Mouse (Mus musculus): ENCODE measurements at regions not wholly inside any gene's neighbourhood (a gene's known extent, or its start where the extent isn't known, plus 50 kb on each side); places are given as distances from the start of the nearest gene placed in this dataset.

GRCm38 (mm10) chr16:50095858-50096551, 295.7 kb downstream of the Cd47 start:
- WGBS, result 53% methylated on average over 6 of the region's 6 CpGs
- Histone ChIP-seq H3K4me3 (ENCODE audit: control insufficient read depth in 1 of 2, insufficient read depth in 1 of 2, low read depth in 1 of 2, low read length in 2 of 2) (no peak overlapping the region), H3K27me3 (ENCODE audit: control insufficient read depth, insufficient read depth, low read length) (no peaks in the 10 kb centered on the region), H3K4me2 (ENCODE audit: low read length) (no peak overlapping the region), H3K9me3 (ENCODE audit: control insufficient read depth, low read length) (no peaks in the 10 kb centered on the region), H3K27ac (replicated peaks in 1 of 2; ENCODE audit: control insufficient read depth in 1 of 2, insufficient read depth in 1 of 2, low read depth in 2 of 2, low read length in 2 of 2) (no peak overlapping the region), H3K9ac (ENCODE audit: low read length) (no peak overlapping the region), H3K36me3 (ENCODE audit: control insufficient read depth, insufficient read depth, low read length) (no peaks in the 10 kb centered on the region), H3K4me1 (ENCODE audit: control insufficient read depth in 2 of 2, insufficient read depth in 2 of 2, low read length in 2 of 2) (no peaks in the 10 kb centered on the region)
- ATAC-seq (ENCODE audit: insufficient number of reproducible peaks, insufficient read depth, low FRiP score, low read depth), result no peak

- no peak for ATAC-seq (ENCODE audit: insufficient number of reproducible peaks, insufficient read depth, low FRiP score, low read depth)
- Histone ChIP-seq H3K4me3 (ENCODE audit: control insufficient read depth in 1 of 2, insufficient read depth in 1 of 2, low read depth in 1 of 2, low read length in 2 of 2) (no peak overlapping the region), H3K27ac (replicated peaks in 1 of 2; ENCODE audit: control insufficient read depth in 1 of 2, insufficient read depth in 1 of 2, low read depth in 2 of 2, low read length in 2 of 2) (no peak overlapping the region), H3K4me2 (ENCODE audit: low read length) (no peak overlapping the region), H3K9me3 (ENCODE audit: control insufficient read depth, low read length) (no peaks in the 10 kb centered on the region), H3K9ac (ENCODE audit: low read length) (no peak overlapping the region), H3K4me1 (ENCODE audit: control insufficient read depth in 2 of 2, insufficient read depth in 2 of 2, low read length in 2 of 2) (no peaks in the 10 kb centered on the region), H3K36me3 (ENCODE audit: control insufficient read depth, insufficient read depth, low read length) (no peaks in the 10 kb centered on the region), H3K27me3 (ENCODE audit: control insufficient read depth, insufficient read depth, low read length) (no peaks in the 10 kb centered on the region)
- WGBS, result 85% methylated on average over 2 of the region's 2 CpGs
These were observed 296.2 kb downstream of the Cd47 start for GRCm38 (mm10) chr16:50096563-50096962.

- no peak overlapping the region for H3K4me3 ChIP-seq (ENCODE audit: control insufficient read depth in 1 of 2, insufficient read depth in 1 of 2, low read depth in 1 of 2, low read length in 2 of 2)
- H3K9me3 ChIP-seq (ENCODE audit: control insufficient read depth, low read length), result no peaks in the 10 kb centered on the region
- H3K27me3 ChIP-seq (ENCODE audit: control insufficient read depth, insufficient read depth, low read length), result no peaks in the 10 kb centered on the region
- no peak for ATAC-seq (ENCODE audit: insufficient number of reproducible peaks, insufficient read depth, low FRiP score, low read depth)
- H3K4me2 ChIP-seq (ENCODE audit: low read length), result no peak overlapping the region
- no peak overlapping the region for H3K27ac ChIP-seq (replicated peaks in 1 of 2; ENCODE audit: control insufficient read depth in 1 of 2, insufficient read depth in 1 of 2, low read depth in 2 of 2, low read length in 2 of 2)
- no peak overlapping the region for H3K9ac ChIP-seq (ENCODE audit: low read length)
- H3K4me1 ChIP-seq (ENCODE audit: control insufficient read depth in 2 of 2, insufficient read depth in 2 of 2, low read length in 2 of 2), result no peaks in the 10 kb centered on the region
- 69% methylated on average over 7 of the region's 7 CpGs for WGBS
- H3K36me3 ChIP-seq (ENCODE audit: control insufficient read depth, insufficient read depth, low read length), result no peaks in the 10 kb centered on the region
These were observed 303.0 kb downstream of the Cd47 start for GRCm38 (mm10) chr16:50103340-50103739.

GRCm38 (mm10) chr16:50118150-50118549, 314.0 kb downstream of the Bbx start:
- Histone ChIP-seq H3K4me1 (ENCODE audit: control insufficient read depth in 2 of 2, insufficient read depth in 2 of 2, low read length in 2 of 2) (no peaks in the 10 kb centered on the region), H3K27me3 (ENCODE audit: control insufficient read depth, insufficient read depth, low read length) (no peaks in the 10 kb centered on the region), H3K4me2 (ENCODE audit: low read length) (no peak overlapping the region), H3K27ac (replicated peaks in 1 of 2; ENCODE audit: control insufficient read depth in 1 of 2, insufficient read depth in 1 of 2, low read depth in 2 of 2, low read length in 2 of 2) (no peak overlapping the region), H3K9me3 (ENCODE audit: control insufficient read depth, low read length) (no peaks in the 10 kb centered on the region), H3K36me3 (ENCODE audit: control insufficient read depth, insufficient read depth, low read length) (no peaks in the 10 kb centered on the region), H3K4me3 (ENCODE audit: control insufficient read depth in 1 of 2, insufficient read depth in 1 of 2, low read depth in 1 of 2, low read length in 2 of 2) (no peak overlapping the region), H3K9ac (ENCODE audit: low read length) (no peak overlapping the region)
- ATAC-seq (ENCODE audit: insufficient number of reproducible peaks, insufficient read depth, low FRiP score, low read depth), result no peak
- 87% methylated on average over 7 of the region's 7 CpGs for WGBS

- Histone ChIP-seq H3K9me3 (ENCODE audit: control insufficient read depth, low read length) (no peaks in the 10 kb centered on the region), H3K4me2 (ENCODE audit: low read length) (no peak overlapping the region), H3K4me1 (ENCODE audit: control insufficient read depth in 2 of 2, insufficient read depth in 2 of 2, low read length in 2 of 2) (no peaks in the 10 kb centered on the region), H3K27me3 (ENCODE audit: control insufficient read depth, insufficient read depth, low read length) (no peaks in the 10 kb centered on the region), H3K9ac (ENCODE audit: low read length) (no peak overlapping the region), H3K36me3 (ENCODE audit: control insufficient read depth, insufficient read depth, low read length) (no peaks in the 10 kb centered on the region), H3K4me3 (ENCODE audit: control insufficient read depth in 1 of 2, insufficient read depth in 1 of 2, low read depth in 1 of 2, low read length in 2 of 2) (no peak overlapping the region), H3K27ac (replicated peaks in 1 of 2; ENCODE audit: control insufficient read depth in 1 of 2, insufficient read depth in 1 of 2, low read depth in 2 of 2, low read length in 2 of 2) (no peak overlapping the region)
- ATAC-seq (ENCODE audit: insufficient number of reproducible peaks, insufficient read depth, low FRiP score, low read depth), result no peak
- WGBS, result 63% methylated on average over 2 of the region's 2 CpGs
These were observed 309.7 kb downstream of the Bbx start for GRCm38 (mm10) chr16:50122460-50122859.

- Histone ChIP-seq H3K4me3 (ENCODE audit: control insufficient read depth in 1 of 2, insufficient read depth in 1 of 2, low read depth in 1 of 2, low read length in 2 of 2) (no peak overlapping the region), H3K9me3 (ENCODE audit: control insufficient read depth, low read length) (no peaks in the 10 kb centered on the region), H3K9ac (ENCODE audit: low read length) (no peak overlapping the region), H3K36me3 (ENCODE audit: control insufficient read depth, insufficient read depth, low read length) (no peaks in the 10 kb centered on the region), H3K4me2 (ENCODE audit: low read length) (no peak overlapping the region), H3K27me3 (ENCODE audit: control insufficient read depth, insufficient read depth, low read length) (no peaks in the 10 kb centered on the region), H3K27ac (replicated peaks in 1 of 2; ENCODE audit: control insufficient read depth in 1 of 2, insufficient read depth in 1 of 2, low read depth in 2 of 2, low read length in 2 of 2) (no peak overlapping the region), H3K4me1 (ENCODE audit: control insufficient read depth in 2 of 2, insufficient read depth in 2 of 2, low read length in 2 of 2) (no peaks in the 10 kb centered on the region)
- 84% methylated on average over 4 of the region's 4 CpGs for WGBS
- ATAC-seq (ENCODE audit: insufficient number of reproducible peaks, insufficient read depth, low FRiP score, low read depth), result no peak
These were observed 307.5 kb downstream of the Bbx start for GRCm38 (mm10) chr16:50124646-50125045.

- Histone ChIP-seq H3K9ac (ENCODE audit: low read length) (no peak overlapping the region), H3K27ac (replicated peaks in 1 of 2; ENCODE audit: control insufficient read depth in 1 of 2, insufficient read depth in 1 of 2, low read depth in 2 of 2, low read length in 2 of 2) (no peak overlapping the region), H3K9me3 (ENCODE audit: control insufficient read depth, low read length) (no peaks in the 10 kb centered on the region), H3K36me3 (ENCODE audit: control insufficient read depth, insufficient read depth, low read length) (no peaks in the 10 kb centered on the region), H3K27me3 (ENCODE audit: control insufficient read depth, insufficient read depth, low read length) (no peaks in the 10 kb centered on the region), H3K4me1 (ENCODE audit: control insufficient read depth in 2 of 2, insufficient read depth in 2 of 2, low read length in 2 of 2) (no peaks in the 10 kb centered on the region), H3K4me2 (ENCODE audit: low read length) (no peak overlapping the region), H3K4me3 (ENCODE audit: control insufficient read depth in 1 of 2, insufficient read depth in 1 of 2, low read depth in 1 of 2, low read length in 2 of 2) (no peak overlapping the region)
- 74% methylated on average over 5 of the region's 5 CpGs for WGBS
- no peak for ATAC-seq (ENCODE audit: insufficient number of reproducible peaks, insufficient read depth, low FRiP score, low read depth)
These were observed 306.6 kb downstream of the Bbx start for GRCm38 (mm10) chr16:50125564-50125963.

GRCm38 (mm10) chr16:50131406-50131805, 300.8 kb downstream of the Bbx start:
- 80% methylated on average over 2 of the region's 2 CpGs for WGBS
- no peaks in the 10 kb centered on the region for H3K4me1 ChIP-seq (ENCODE audit: control insufficient read depth in 2 of 2, insufficient read depth in 2 of 2, low read length in 2 of 2)
- no peaks in the 10 kb centered on the region for H3K9me3 ChIP-seq (ENCODE audit: control insufficient read depth, low read length)
- ATAC-seq (ENCODE audit: insufficient number of reproducible peaks, insufficient read depth, low FRiP score, low read depth), result no peak
- no peak overlapping the region for H3K4me2 ChIP-seq (ENCODE audit: low read length)
- H3K9ac ChIP-seq (ENCODE audit: low read length), result no peak overlapping the region
- no peak overlapping the region for H3K4me3 ChIP-seq (ENCODE audit: control insufficient read depth in 1 of 2, insufficient read depth in 1 of 2, low read depth in 1 of 2, low read length in 2 of 2)
- no peak overlapping the region for H3K27ac ChIP-seq (replicated peaks in 1 of 2; ENCODE audit: control insufficient read depth in 1 of 2, insufficient read depth in 1 of 2, low read depth in 2 of 2, low read length in 2 of 2)
- H3K36me3 ChIP-seq (ENCODE audit: control insufficient read depth, insufficient read depth, low read length), result no peaks in the 10 kb centered on the region
- no peaks in the 10 kb centered on the region for H3K27me3 ChIP-seq (ENCODE audit: control insufficient read depth, insufficient read depth, low read length)
